Mouse (Mus musculus) neutrophil, adult 5-6 weeks (primary cell): ENCODE measurements around the gene Arrdc5. TPM values are rescaled to one million over a fixed set of nuclear protein-coding genes. Genes with fewer than 3 reads are reported as not detected.
"Not testable (repeated sequence)": the region's sequence is repeated elsewhere in the genome, so short reads cannot be mapped to it uniquely, and the experiment has no call there.

ENCODE experiments used
- ATAC-seq: fragments of 151-379, 151-347 bp; 2 replicates; pipeline ENCODE4 v1.8.0; 2017; ENCODE audit warnings: mild to moderate bottlenecking, moderate TSS enrichment; ENCODE audit not compliant: insufficient number of reproducible peaks, poor library complexity, low FRiP score, severe bottlenecking; ENCODE audit errors: extremely low read depth
- total RNA-seq: library from RNA; stranded (forward); fragments of 200-1000 nt; gene quantifications from 2 replicates; pipeline ENCODE4 v1.2.3, GENCODE M21; 2017

Arrdc5 gene
- total RNA-seq, 1 experiment from 2014 or later: not detected

GRCm38 (mm10) chr17:56261166-56261565 is 38.9 kb downstream of the Arrdc5 start:
- ATAC-seq: no peak

GRCm38 (mm10) chr17:56259301-56260037 is 40.6 kb downstream of the Arrdc5 start:
- ATAC-seq: no peak

GRCm38 (mm10) chr17:56258812-56259211 is 41.3 kb downstream of the Arrdc5 start:
- ATAC-seq: not testable (repeated sequence)

- not testable (repeated sequence) for ATAC-seq
These were observed 41.8 kb downstream of the Arrdc5 start for GRCm38 (mm10) chr17:56258269-56258668.

GRCm38 (mm10) chr17:56257181-56257894 is 42.7 kb downstream of the Arrdc5 start:
- ATAC-seq: no peak

GRCm38 (mm10) chr17:56256239-56256881 is 43.7 kb downstream of the Arrdc5 start, which contains the start of gene Fem1a:
Gene Fem1a, plus strand, starts transcription at chr17:56256810.
- ATAC-seq: peak; percentile 84

GRCm38 (mm10) chr17:56255863-56256238 is 44.2 kb downstream of the Arrdc5 start:
- ATAC-seq: peak; percentile 87

GRCm38 (mm10) chr17:56255429-56255828 is 44.7 kb downstream of the Arrdc5 start:
- no peak for ATAC-seq

GRCm38 (mm10) chr17:56254695-56255094 is 45.4 kb downstream of the Arrdc5 start:
- ATAC-seq: no peak

- ATAC-seq: peak; percentile 32
These were observed 48.8 kb downstream of the Arrdc5 start for GRCm38 (mm10) chr17:56251136-56251829.

GRCm38 (mm10) chr17:56245608-56246007 is 54.5 kb downstream of the Arrdc5 start:
- ATAC-seq: no peak

Other genes with a start within 250 kb of the Arrdc5 start
- 31.3 and 49.5 TPM in 2 replicates for gene Ubxn6, start 225.3 kb downstream of the Arrdc5 start, total RNA-seq
- gene Hdgfl2, start 220.7 kb downstream of the Arrdc5 start, total RNA-seq: 153 and 189 TPM in 2 replicates
- 1.1 and 1.2 TPM in 2 replicates for gene Plin4, start 190.5 kb downstream of the Arrdc5 start, total RNA-seq
- gene Plin5, start 182.7 kb downstream of the Arrdc5 start, total RNA-seq: 3.4 and 4.0 TPM in 2 replicates
- gene Lrg1, start 178.3 kb downstream of the Arrdc5 start, total RNA-seq: 126 and 131 TPM in 2 replicates
- gene Sema6b, start 159.9 kb downstream of the Arrdc5 start, total RNA-seq: 11.3 and 11.5 TPM in 2 replicates
- gene Tnfaip8l1, start 137.8 kb downstream of the Arrdc5 start, total RNA-seq: 1.3 and 1.4 TPM in 2 replicates
- gene Mydgf, start 116.4 kb downstream of the Arrdc5 start, total RNA-seq: 13.9 and 18.0 TPM in 2 replicates
- 14.0 and 14.5 TPM in 2 replicates for gene Dpp9, start 81.4 kb downstream of the Arrdc5 start, total RNA-seq
- 22.2 and 23.8 TPM in 2 replicates for gene Fem1a, start 43.5 kb downstream of the Arrdc5 start, total RNA-seq
- gene Ticam1, start 23.5 kb downstream of the Arrdc5 start, total RNA-seq: 4.8 and 6.4 TPM in 2 replicates
- 13.5 and 14.2 TPM in 2 replicates for gene Plin3, start 7.4 kb downstream of the Arrdc5 start, total RNA-seq
- 2.3 and 2.4 TPM in 2 replicates for gene Uhrf1, start 3.0 kb upstream of the Arrdc5 start, total RNA-seq
- 27.2 and 29.6 TPM in 2 replicates for gene Kdm4b, start 25.8 kb upstream of the Arrdc5 start, total RNA-seq
- 6.4 and 6.8 TPM in 2 replicates for gene Ptprs, start 176.2 kb upstream of the Arrdc5 start, total RNA-seq
- gene Znrf4, start 212.1 kb upstream of the Arrdc5 start, total RNA-seq: not detected in 2 replicates